Mouse (Mus musculus): ENCODE measurements around the gene Prss30. TPM values are rescaled to one million over a fixed set of nuclear protein-coding genes. Genes with fewer than 3 reads are reported as not detected.

Gene Prss30
- 4.7 and 12.1 TPM in 2 replicates for polyA plus RNA-seq (2015; fragmentation: Nextera tagmentation; extraction: Ambion mirVana)

- TF ChIP-seq CTCF (IDR thresholded peaks at IDR 0.05; ENCODE audit: low read depth), result no peak
- Histone ChIP-seq H3K27me3 (replicated peaks; ENCODE audit: control insufficient read depth, insufficient read depth, low read length) (no peaks in the 10 kb centered on the region), H3K36me3 (ENCODE audit: control insufficient read depth, insufficient read depth) (no peaks in the 10 kb centered on the region), H3K9me3 (ENCODE audit: control insufficient read depth) (no peaks in the 10 kb centered on the region), H3K27ac (ENCODE audit: low read depth, low read length) (peak within 1 kb of the TSS; percentile 75), H3K4me1 (replicated peaks; ENCODE audit: control insufficient read depth, insufficient read depth, low read length) (peaks cover 15% of the 10 kb centered on the region; the same call in 1 of the 2 replicates), H3K4me2 (replicated peaks; ENCODE audit: low read depth) (no peak within 1 kb of the TSS), H3K4me3 (ENCODE audit: low read depth, low read length) (no peak within 1 kb of the TSS), H3K9ac (ENCODE audit: low read depth, low read length) (no peak within 1 kb of the TSS)
- WGBS, result 59% methylated on average over 10 of the region's 10 CpGs
- 0 out of 2 replicates have a peak, but pooled peaks have one; percentile 19 for ATAC-seq
Measured at GRCm38 (mm10) chr17:23980297-23980909, at the start of gene Prss30. TSS of gene Prss30 (minus strand) at chr17:23980566.

GRCm38 (mm10) chr17:24029477-24029876 lies 49.1 kb upstream of the Prss30 start:
- no peak for ATAC-seq
- Histone ChIP-seq H3K4me3 (ENCODE audit: low read depth, low read length) (no peak overlapping the region), H3K4me1 (replicated peaks; ENCODE audit: control insufficient read depth, insufficient read depth, low read length) (no peaks in the 10 kb centered on the region), H3K27ac (ENCODE audit: low read depth, low read length) (no peak overlapping the region), H3K4me2 (replicated peaks; ENCODE audit: low read depth) (no peak overlapping the region), H3K9me3 (ENCODE audit: control insufficient read depth) (no peaks in the 10 kb centered on the region), H3K27me3 (replicated peaks; ENCODE audit: control insufficient read depth, insufficient read depth, low read length) (no peaks in the 10 kb centered on the region), H3K9ac (ENCODE audit: low read depth, low read length) (no peak overlapping the region), H3K36me3 (ENCODE audit: control insufficient read depth, insufficient read depth) (no peaks in the 10 kb centered on the region)
- no peak for TF ChIP-seq CTCF (IDR thresholded peaks at IDR 0.05; ENCODE audit: low read depth)
- WGBS, result 78% methylated on average over 7 of the region's 7 CpGs

GRCm38 (mm10) chr17:24021375-24022199 lies 41.2 kb upstream of the Prss30 start:
- TF ChIP-seq CTCF (IDR thresholded peaks at IDR 0.05; ENCODE audit: low read depth), result peak; percentile 21; the same call in 1 of the 2 replicates
- H3K4me3 ChIP-seq (ENCODE audit: low read depth, low read length), result no peak overlapping the region
- peak; percentile 41 for ATAC-seq
- H3K27me3 ChIP-seq (replicated peaks; ENCODE audit: control insufficient read depth, insufficient read depth, low read length), result no peaks in the 10 kb centered on the region
- no peak overlapping the region for H3K4me2 ChIP-seq (replicated peaks; ENCODE audit: low read depth)
- no peaks in the 10 kb centered on the region for H3K4me1 ChIP-seq (replicated peaks; ENCODE audit: control insufficient read depth, insufficient read depth, low read length)
- H3K9ac ChIP-seq (ENCODE audit: low read depth, low read length), result no peak overlapping the region; the same call in 1 of the 2 replicates
- no peaks in the 10 kb centered on the region for H3K9me3 ChIP-seq (ENCODE audit: control insufficient read depth)
- no peaks in the 10 kb centered on the region for H3K36me3 ChIP-seq (ENCODE audit: control insufficient read depth, insufficient read depth)
- WGBS, result 46% methylated on average over 5 of the region's 5 CpGs
- no peak overlapping the region for H3K27ac ChIP-seq (ENCODE audit: low read depth, low read length)

- H3K4me1 ChIP-seq (replicated peaks; ENCODE audit: control insufficient read depth, insufficient read depth, low read length), result no peaks in the 10 kb centered on the region
- 59% methylated on average over 6 of the region's 6 CpGs for WGBS
Measured at GRCm38 (mm10) chr17:24020696-24021095, 40.3 kb upstream of the Prss30 start.

GRCm38 (mm10) chr17:24015727-24016126 lies 35.4 kb upstream of the Prss30 start:
- ATAC-seq, result no peak
- peaks cover 3% of the 10 kb centered on the region for H3K4me1 ChIP-seq (replicated peaks; ENCODE audit: control insufficient read depth, insufficient read depth, low read length)
- no peak overlapping the region for H3K27ac ChIP-seq (ENCODE audit: low read depth, low read length)
- H3K9ac ChIP-seq (ENCODE audit: low read depth, low read length), result no peak overlapping the region
- no peaks in the 10 kb centered on the region for H3K27me3 ChIP-seq (replicated peaks; ENCODE audit: control insufficient read depth, insufficient read depth, low read length)
- no peak overlapping the region for H3K4me2 ChIP-seq (replicated peaks; ENCODE audit: low read depth)
- peak; percentile 61 for TF ChIP-seq CTCF (IDR thresholded peaks at IDR 0.05; ENCODE audit: low read depth)
- no peaks in the 10 kb centered on the region for H3K9me3 ChIP-seq (ENCODE audit: control insufficient read depth)
- 54% methylated on average over 14 of the region's 14 CpGs for WGBS
- no peak overlapping the region for H3K4me3 ChIP-seq (ENCODE audit: low read depth, low read length)
- H3K36me3 ChIP-seq (ENCODE audit: control insufficient read depth, insufficient read depth), result no peaks in the 10 kb centered on the region

More at GRCm38 (mm10) chr17:24020696-24021095, 40.3 kb upstream of the Prss30 start:
- Histone ChIP-seq H3K9ac (ENCODE audit: low read depth, low read length) (no peak overlapping the region), H3K9me3 (ENCODE audit: control insufficient read depth) (no peaks in the 10 kb centered on the region), H3K36me3 (ENCODE audit: control insufficient read depth, insufficient read depth) (no peaks in the 10 kb centered on the region), H3K27me3 (replicated peaks; ENCODE audit: control insufficient read depth, insufficient read depth, low read length) (no peaks in the 10 kb centered on the region), H3K4me3 (ENCODE audit: low read depth, low read length) (no peak overlapping the region), H3K4me2 (replicated peaks; ENCODE audit: low read depth) (no peak overlapping the region), H3K27ac (ENCODE audit: low read depth, low read length) (no peak overlapping the region)
- ATAC-seq, result peak; percentile 20; the same call in 1 of the 2 replicates
- no peak for TF ChIP-seq CTCF (IDR thresholded peaks at IDR 0.05; ENCODE audit: low read depth)

- Histone ChIP-seq H3K27ac (ENCODE audit: low read depth, low read length) (peak overlapping the region; percentile 68; the same call in 1 of the 2 replicates), H3K4me3 (ENCODE audit: low read depth, low read length) (no peak overlapping the region), H3K9ac (ENCODE audit: low read depth, low read length) (no peak overlapping the region), H3K27me3 (replicated peaks; ENCODE audit: control insufficient read depth, insufficient read depth, low read length) (no peaks in the 10 kb centered on the region), H3K4me1 (replicated peaks; ENCODE audit: control insufficient read depth, insufficient read depth, low read length) (peaks cover 3% of the 10 kb centered on the region), H3K36me3 (ENCODE audit: control insufficient read depth, insufficient read depth) (no peaks in the 10 kb centered on the region), H3K4me2 (replicated peaks; ENCODE audit: low read depth) (no peak overlapping the region), H3K9me3 (ENCODE audit: control insufficient read depth) (no peaks in the 10 kb centered on the region)
- 42% methylated on average over 5 of the region's 5 CpGs for WGBS
- TF ChIP-seq CTCF (IDR thresholded peaks at IDR 0.05; ENCODE audit: low read depth), result no peak
- ATAC-seq, result peak; percentile 86
Measured at GRCm38 (mm10) chr17:24014433-24014965, 34.1 kb upstream of the Prss30 start.

All from intestine, postnatal 0 days (tissue).